Mouse (Mus musculus) c-Kit-positive CD71-negative TER-119-negative erythroid progenitor cells, embryonic 14.5 days (primary cell): ENCODE results near the gene Sulf2.

ENCODE experiments used
- DNase-seq: peaks from one replicate; pipeline ENCODE4 v3.0.0-alpha.2; 2013; ENCODE audit warnings: low read depth

Gene Sulf2

GRCm38 (mm10) chr2:166148672-166149332, 6.7 kb downstream of the Sulf2 start:
- no peak for DNase-seq

GRCm38 (mm10) chr2:166147930-166148651, 7.4 kb downstream of the Sulf2 start:
- DNase-seq, result no peak

GRCm38 (mm10) chr2:166146446-166146845, 9.0 kb downstream of the Sulf2 start:
- DNase-seq, result no peak

GRCm38 (mm10) chr2:166145031-166145430, 10.4 kb downstream of the Sulf2 start:
- DNase-seq, result no peak

GRCm38 (mm10) chr2:166143871-166144270, 11.6 kb downstream of the Sulf2 start:
- DNase-seq, result no peak

GRCm38 (mm10) chr2:166142561-166143112, 12.8 kb downstream of the Sulf2 start:
- no peak for DNase-seq

GRCm38 (mm10) chr2:166141910-166142309, 13.6 kb downstream of the Sulf2 start:
- DNase-seq, result no peak

- no peak for DNase-seq
Measured at GRCm38 (mm10) chr2:166141039-166141438, 14.4 kb downstream of the Sulf2 start.

- DNase-seq, result no peak
Measured at GRCm38 (mm10) chr2:166140427-166140826, 15.0 kb downstream of the Sulf2 start.

- no peak for DNase-seq
Measured at GRCm38 (mm10) chr2:166138308-166138707, 17.2 kb downstream of the Sulf2 start.

- DNase-seq, result no peak
Measured at GRCm38 (mm10) chr2:166137467-166137866, 18.0 kb downstream of the Sulf2 start.

- DNase-seq, result no peak
Measured at GRCm38 (mm10) chr2:166135711-166136485, 19.6 kb downstream of the Sulf2 start.

- DNase-seq, result no peak
Measured at GRCm38 (mm10) chr2:166128756-166129155, 26.7 kb downstream of the Sulf2 start.

GRCm38 (mm10) chr2:166128032-166128431, 27.4 kb downstream of the Sulf2 start:
- DNase-seq, result no peak

- no peak for DNase-seq
Measured at GRCm38 (mm10) chr2:166126343-166126742, 29.1 kb downstream of the Sulf2 start.

- DNase-seq, result no peak
Measured at GRCm38 (mm10) chr2:166125492-166126252, 29.8 kb downstream of the Sulf2 start.

- no peak for DNase-seq
Measured at GRCm38 (mm10) chr2:166125033-166125432, 30.4 kb downstream of the Sulf2 start.

GRCm38 (mm10) chr2:166122781-166123180, 32.7 kb downstream of the Sulf2 start:
- no peak for DNase-seq

- no peak for DNase-seq
Measured at GRCm38 (mm10) chr2:166121681-166122355, 33.6 kb downstream of the Sulf2 start.

GRCm38 (mm10) chr2:166119992-166120391, 35.5 kb downstream of the Sulf2 start:
- no peak for DNase-seq

- no peak for DNase-seq
Measured at GRCm38 (mm10) chr2:166116704-166117103, 38.8 kb downstream of the Sulf2 start.
